Mouse (Mus musculus) heart, adult 2 months (tissue): ENCODE measurements around the gene Mlxip.

Source experiments
- EP300 ChIP-seq: fragments of 200-500 bp; IDR thresholded peaks from 2 replicates; pipeline ENCODE4 v1.6.1; 2011; ENCODE audit warnings: low read depth, low read length, control low read depth; ENCODE audit not compliant: insufficient read depth
- POLR2A ChIP-seq: fragments of 200-500 bp; IDR thresholded peaks from 2 replicates; pipeline ENCODE4 v1.6.1; 2011; ENCODE audit warnings: mild to moderate bottlenecking, low read depth, low read length, control low read depth; ENCODE audit not compliant: insufficient read depth

GRCm38 (mm10) chr5:123347985-123348384, 46.6 kb upstream of the Mlxip start:
- TF ChIP-seq POLR2A (no peak), EP300 (no peak)
